Mouse (Mus musculus) layer of hippocampus, postnatal 10 days (tissue): ENCODE measurements around the gene Hist1h3a. TPM values are rescaled to one million over a fixed set of nuclear protein-coding genes. Genes with fewer than 3 reads are reported as not detected.

Experiments
- DNase-seq, 2 experiments: peaks; one replicate each; pipeline ENCODE4 v3.0.0; 2021; ENCODE audit warnings: low spot score in 2 of 2
- total RNA-seq, 2 experiments: library from RNA; stranded (reverse); gene quantifications; 2 replicates each; pipeline ENCODE4 v1.2.3; 2021

Hist1h3a gene
- total RNA-seq, 2 experiments from 2014 or later = 68.7 to 70.1 TPM

- no peak for DNase-seq
Observed at GRCm38 (mm10) chr13:23743215-23743614, 19.0 kb downstream of the Hist1h3a start.

GRCm38 (mm10) chr13:23742007-23742406 lies 20.2 kb downstream of the Hist1h3a start:
- no peak for DNase-seq

- DNase-seq = no peak
Observed at GRCm38 (mm10) chr13:23740910-23741309, 21.3 kb downstream of the Hist1h3a start.

GRCm38 (mm10) chr13:23740256-23740840 lies 21.8 kb downstream of the Hist1h3a start:
- no peak for DNase-seq

- DNase-seq = no peak
Observed at GRCm38 (mm10) chr13:23739922-23740252, 22.3 kb downstream of the Hist1h3a start.

- peak; percentile 84 to 89 for DNase-seq
Observed at GRCm38 (mm10) chr13:23739069-23739921, 22.9 kb downstream of the Hist1h3a start.

- peak; percentile 80 to 85 for DNase-seq
Observed at GRCm38 (mm10) chr13:23738677-23739068, 23.5 kb downstream of the Hist1h3a start, which contains the start of gene Hist1h1c. Gene Hist1h1c, plus strand, starts transcription at chr13:23738808.

- no peak for DNase-seq
Observed at GRCm38 (mm10) chr13:23738041-23738440, 24.1 kb downstream of the Hist1h3a start.

- DNase-seq = no peak
Observed at GRCm38 (mm10) chr13:23737091-23737490, 25.1 kb downstream of the Hist1h3a start.

GRCm38 (mm10) chr13:23732156-23732804 lies 29.9 kb downstream of the Hist1h3a start:
- no peak for DNase-seq

- no peak for DNase-seq
Observed at GRCm38 (mm10) chr13:23730479-23730878, 31.7 kb downstream of the Hist1h3a start.

- DNase-seq = no peak
Observed at GRCm38 (mm10) chr13:23729706-23730105, 32.5 kb downstream of the Hist1h3a start.

GRCm38 (mm10) chr13:23729192-23729525 lies 33.0 kb downstream of the Hist1h3a start:
- DNase-seq = peak in 1 of 2 experiments; percentile 12

GRCm38 (mm10) chr13:23728472-23729191 lies 33.6 kb downstream of the Hist1h3a start:
- DNase-seq = peak in 1 of 2 experiments; percentile 4

- DNase-seq = peak in 1 of 2 experiments; percentile 6
Observed at GRCm38 (mm10) chr13:23725213-23725612, 37.0 kb downstream of the Hist1h3a start.

GRCm38 (mm10) chr13:23724239-23724638 lies 37.9 kb downstream of the Hist1h3a start:
- DNase-seq = peak in 1 of 2 experiments; percentile 4

- DNase-seq = peak in 1 of 2 experiments; percentile 4
Observed at GRCm38 (mm10) chr13:23717593-23718245, 44.5 kb downstream of the Hist1h3a start.

GRCm38 (mm10) chr13:23717176-23717575 lies 45.0 kb downstream of the Hist1h3a start:
- peak in 1 of 2 experiments; percentile 6 for DNase-seq

GRCm38 (mm10) chr13:23716261-23717042 lies 45.7 kb downstream of the Hist1h3a start:
- DNase-seq = no peak
